Mouse (Mus musculus) CH12.LX (cell line): ENCODE measurements at regions not wholly inside any gene's neighbourhood (a gene's known extent, or its start where the extent isn't known, plus 50 kb on each side); places are given as distances from the start of the nearest gene placed in this dataset.

Experiments
- CTCF ChIP-seq, 2 experiments: IDR thresholded peaks in 1 of 2; conservative IDR thresholded peaks in 1 of 2; 2 replicates each; pipeline ENCODE4 v1.5.1; 2011 to 2012; ENCODE audit warnings: low read depth in 2 of 2, low read length in 2 of 2, improper control_type of control experiment in 1 of 2, inconsistent platforms in 1 of 2, mild to moderate bottlenecking in 1 of 2, moderate library complexity in 1 of 2
- PAX5 ChIP-seq: IDR thresholded peaks from 2 replicates; pipeline ENCODE4 v1.6.1; 2012; ENCODE audit warnings: low read length, inconsistent platforms, mixed read lengths
- POLR2A ChIP-seq: IDR thresholded peaks from 2 replicates; pipeline ENCODE4 v1.6.1; 2011; ENCODE audit warnings: low read depth, mild to moderate bottlenecking, improper control_type of control experiment, low read length
- SIN3A ChIP-seq: IDR thresholded peaks from 2 replicates; pipeline ENCODE4 v1.6.1; 2012; ENCODE audit warnings: low read length, improper control_type of control experiment, inconsistent platforms
- USF2 ChIP-seq: conservative IDR thresholded peaks from 2 replicates; pipeline ENCODE4 v1.6.1; 2011; ENCODE audit warnings: low read depth, low read length, improper control_type of control experiment

DNA sequence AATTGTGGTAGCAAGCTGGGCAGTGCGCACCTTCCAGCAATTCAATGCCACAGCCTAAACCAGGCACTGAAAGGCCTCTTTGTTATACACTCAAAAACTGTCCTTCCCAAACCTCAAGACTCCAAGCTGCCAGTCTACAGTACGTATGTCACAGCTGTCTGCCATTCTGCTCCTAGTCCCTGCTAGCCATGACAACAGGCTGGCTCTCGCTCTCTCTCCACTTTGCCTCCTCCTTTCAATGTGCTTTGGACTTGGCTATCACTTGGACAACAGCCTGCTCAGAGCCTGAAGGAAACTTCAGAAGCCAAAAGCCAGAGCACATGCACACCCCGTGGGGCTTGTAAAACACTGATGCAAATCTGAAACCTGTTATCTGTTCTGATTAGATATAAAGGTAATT is 125.9 kb upstream of the Plcz1 start:
- TF ChIP-seq CTCF (conservative IDR thresholded peaks at IDR 0.05 in 1 of 2, IDR thresholded peaks at IDR 0.05 in 1 of 2; ENCODE audit: low read depth in 2 of 2, low read length in 2 of 2) (no peak), SIN3A (no peak), POLR2A (no peak), PAX5 (no peak), USF2 (no peak)
